Mouse (Mus musculus): ENCODE measurements at regions not wholly inside any gene's neighbourhood (a gene's known extent, or its start where the extent isn't known, plus 50 kb on each side); places are given as distances from the start of the nearest gene placed in this dataset.

DNA sequence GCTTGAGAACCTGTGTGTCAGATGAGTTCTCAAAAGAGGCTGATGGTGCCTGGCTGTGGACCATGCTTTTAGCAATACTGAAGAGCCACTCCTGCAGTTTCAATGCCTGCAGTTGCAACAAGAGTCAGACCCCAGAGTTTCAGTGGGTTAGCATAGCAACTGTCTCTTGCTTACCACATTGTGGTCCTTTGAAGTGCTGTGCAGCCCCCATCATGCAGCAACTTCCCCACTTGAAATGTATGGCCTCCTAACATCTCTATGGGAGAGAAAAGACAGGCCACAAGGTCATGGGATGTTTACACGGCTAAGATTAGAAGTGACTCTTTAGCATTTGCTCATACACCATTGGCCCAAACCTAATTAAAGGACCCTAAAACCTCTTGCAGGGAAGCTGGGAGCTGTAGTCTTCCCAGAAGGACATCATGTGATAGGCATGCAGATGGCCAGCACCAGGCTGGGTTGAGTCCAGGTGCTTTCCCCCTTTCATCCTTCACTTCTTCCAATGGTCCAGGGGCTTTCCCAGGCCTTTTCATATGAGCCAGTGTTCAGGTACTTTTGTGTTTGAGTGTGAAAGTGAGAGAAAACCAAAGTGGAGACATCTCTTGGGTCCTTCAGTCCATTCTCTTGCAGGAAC is 1351.2 kb upstream of the A1bg start:
- WGBS (ENCODE audit: insufficient replicate concordance) = 50% methylated on average over 1 of the region's 1 CpGs

DNA sequence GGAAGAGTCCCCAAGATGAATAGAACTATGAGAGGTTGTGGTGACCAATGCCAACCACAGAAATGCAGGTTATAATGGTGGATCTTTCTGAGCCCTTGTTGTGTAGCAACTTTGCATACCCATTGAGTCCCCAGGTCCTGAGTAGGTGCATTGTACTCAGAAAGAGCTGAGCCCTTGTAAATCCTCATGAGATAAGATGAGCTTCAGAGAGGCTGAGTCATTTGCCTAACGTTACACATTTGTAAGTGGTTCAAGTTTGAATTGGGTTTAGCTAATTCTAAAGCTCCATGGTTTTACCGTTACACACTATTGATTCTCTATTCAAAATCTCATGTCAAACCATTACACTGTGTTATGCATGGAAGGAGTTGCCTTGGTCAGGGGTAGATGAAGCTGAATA is 1349.9 kb upstream of the A1bg start:
- Histone ChIP-seq H3K9ac (replicated peaks) (no peak overlapping the region), H3K27me3 (ENCODE audit: insufficient read depth, low read length) (no peaks in the 10 kb centered on the region), H3K27ac (ENCODE audit: low read depth) (no peak overlapping the region), H3K36me3 (replicated peaks; ENCODE audit: insufficient read depth, low read length) (no peaks in the 10 kb centered on the region), H3K4me2 (ENCODE audit: low read depth, low read length) (no peak overlapping the region), H3K9me3 (ENCODE audit: low read length) (no peaks in the 10 kb centered on the region), H3K4me1 (ENCODE audit: insufficient read depth) (no peaks in the 10 kb centered on the region), H3K4me3 (ENCODE audit: low read depth, low read length) (no peak overlapping the region)
- no peak for TF ChIP-seq CTCF (IDR thresholded peaks at IDR 0.05; ENCODE audit: low read depth)
- no peak for TF ChIP-seq EP300 (IDR thresholded peaks at IDR 0.05; ENCODE audit: low read depth)
- 77% methylated on average over 2 of the region's 2 CpGs for WGBS (ENCODE audit: insufficient replicate concordance)
- ATAC-seq (no peak), DNase-seq (no peak)

More for the DNA sequence above, 1351.2 kb upstream of the A1bg start:
- H3K4me2 ChIP-seq (ENCODE audit: low read depth, low read length) = no peak overlapping the region
- H3K36me3 ChIP-seq (replicated peaks; ENCODE audit: insufficient read depth, low read length) = no peaks in the 10 kb centered on the region
- H3K27me3 ChIP-seq (ENCODE audit: insufficient read depth, low read length) = no peaks in the 10 kb centered on the region
- H3K9me3 ChIP-seq (ENCODE audit: low read length) = no peaks in the 10 kb centered on the region
- ATAC-seq (no peak), DNase-seq (no peak)
- H3K27ac ChIP-seq (ENCODE audit: low read depth) = no peak overlapping the region
- no peak overlapping the region for H3K9ac ChIP-seq (replicated peaks)
- TF ChIP-seq CTCF (IDR thresholded peaks at IDR 0.05; ENCODE audit: low read depth) (no peak), EP300 (IDR thresholded peaks at IDR 0.05; ENCODE audit: low read depth) (no peak)
- no peak overlapping the region for H3K4me3 ChIP-seq (ENCODE audit: low read depth, low read length)
- no peaks in the 10 kb centered on the region for H3K4me1 ChIP-seq (ENCODE audit: insufficient read depth)

DNA sequence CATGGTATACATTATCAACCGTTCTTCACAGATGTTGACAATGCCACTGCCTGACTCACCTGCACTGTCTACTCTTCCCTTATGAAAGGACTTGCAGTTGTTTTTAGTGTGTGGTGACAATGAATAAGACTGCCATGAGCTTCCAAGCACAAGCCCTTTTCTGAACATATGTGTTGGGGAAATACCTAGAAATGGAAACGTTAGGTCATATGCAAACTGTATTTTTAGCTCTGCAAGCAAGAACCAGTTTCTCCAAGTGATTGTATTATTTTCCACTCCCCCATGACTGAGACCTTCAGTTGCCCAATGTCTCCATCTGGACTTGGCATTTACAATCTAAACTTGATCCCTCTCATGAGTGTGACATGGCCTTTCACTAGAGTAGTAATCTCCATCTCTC is 1348.6 kb upstream of the A1bg start:
- no peaks in the 10 kb centered on the region for H3K9me3 ChIP-seq (ENCODE audit: low read length)
- H3K4me3 ChIP-seq (ENCODE audit: low read depth, low read length) = no peak overlapping the region
- WGBS (ENCODE audit: insufficient replicate concordance) = 73% methylated on average over 2 of the region's 2 CpGs
- ATAC-seq (no peak), DNase-seq (no peak)
- H3K9ac ChIP-seq (replicated peaks) = no peak overlapping the region
- no peaks in the 10 kb centered on the region for H3K4me1 ChIP-seq (ENCODE audit: insufficient read depth)
- TF ChIP-seq EP300 (IDR thresholded peaks at IDR 0.05; ENCODE audit: low read depth) = no peak
- TF ChIP-seq CTCF (IDR thresholded peaks at IDR 0.05; ENCODE audit: low read depth) = no peak
- no peaks in the 10 kb centered on the region for H3K36me3 ChIP-seq (replicated peaks; ENCODE audit: insufficient read depth, low read length)
- no peak overlapping the region for H3K27ac ChIP-seq (ENCODE audit: low read depth)
- no peak overlapping the region for H3K4me2 ChIP-seq (ENCODE audit: low read depth, low read length)
- no peaks in the 10 kb centered on the region for H3K27me3 ChIP-seq (ENCODE audit: insufficient read depth, low read length)

DNA sequence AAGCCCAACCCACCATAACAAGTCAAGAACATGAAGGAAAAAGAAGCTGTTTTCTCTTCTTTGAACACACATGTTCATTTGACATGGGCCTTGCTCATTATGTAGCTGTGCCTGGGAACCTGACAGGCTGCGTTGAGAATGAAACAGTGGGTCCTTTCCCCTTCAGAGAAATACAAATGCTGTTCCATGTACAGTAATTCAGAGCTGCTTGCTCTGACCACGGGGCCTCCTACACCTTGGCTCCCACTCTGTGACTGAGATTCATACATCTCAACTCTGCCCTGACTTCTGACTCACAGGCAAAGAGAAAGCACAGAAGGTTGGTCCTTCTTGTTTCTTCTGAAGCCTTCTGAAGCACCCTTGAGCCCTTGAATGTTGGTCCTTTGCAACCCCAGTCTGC is 1345.4 kb upstream of the A1bg start:
- 78% methylated on average over 2 of the region's 2 CpGs for WGBS (ENCODE audit: insufficient replicate concordance)
- Histone ChIP-seq H3K36me3 (replicated peaks; ENCODE audit: insufficient read depth, low read length) (no peaks in the 10 kb centered on the region), H3K4me2 (ENCODE audit: low read depth, low read length) (no peak overlapping the region), H3K27me3 (ENCODE audit: insufficient read depth, low read length) (no peaks in the 10 kb centered on the region), H3K4me3 (ENCODE audit: low read depth, low read length) (no peak overlapping the region), H3K27ac (ENCODE audit: low read depth) (no peak overlapping the region), H3K9me3 (ENCODE audit: low read length) (no peaks in the 10 kb centered on the region), H3K4me1 (ENCODE audit: insufficient read depth) (peaks cover 8% of the 10 kb centered on the region; the same call in 1 of the 2 replicates), H3K9ac (replicated peaks) (no peak overlapping the region)
- DNase-seq = no peak
- TF ChIP-seq CTCF (IDR thresholded peaks at IDR 0.05; ENCODE audit: low read depth) = no peak
- no peak for TF ChIP-seq EP300 (IDR thresholded peaks at IDR 0.05; ENCODE audit: low read depth)
- no peak for ATAC-seq

DNA sequence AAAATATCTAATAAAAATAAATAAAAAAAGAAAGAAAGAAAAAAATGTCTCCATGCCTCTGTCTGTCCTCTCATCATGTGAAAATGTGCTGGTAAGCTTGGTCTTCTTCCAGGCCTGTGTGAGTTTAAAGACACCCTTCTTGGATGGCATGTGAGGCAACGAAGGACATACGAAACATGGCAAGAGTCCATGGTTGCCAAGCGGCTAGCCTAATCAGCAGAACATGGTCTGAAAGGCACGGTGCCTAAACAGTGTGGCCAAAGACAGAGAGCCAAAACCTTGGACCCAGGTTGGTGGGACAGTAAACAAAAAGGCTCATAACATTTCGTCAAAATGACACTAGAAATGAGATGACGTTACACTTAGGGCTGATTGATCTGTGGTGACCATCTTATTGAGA is 1344.7 kb upstream of the A1bg start:
- Histone ChIP-seq H3K36me3 (replicated peaks; ENCODE audit: insufficient read depth, low read length) (no peaks in the 10 kb centered on the region), H3K4me3 (ENCODE audit: low read depth, low read length) (no peak overlapping the region), H3K27me3 (ENCODE audit: insufficient read depth, low read length) (no peaks in the 10 kb centered on the region), H3K4me1 (ENCODE audit: insufficient read depth) (peaks cover 8% of the 10 kb centered on the region; the same call in 1 of the 2 replicates), H3K9ac (replicated peaks) (no peak overlapping the region), H3K4me2 (ENCODE audit: low read depth, low read length) (no peak overlapping the region), H3K27ac (ENCODE audit: low read depth) (no peak overlapping the region), H3K9me3 (ENCODE audit: low read length) (no peaks in the 10 kb centered on the region)
- DNase-seq (no peak), ATAC-seq (no peak)
- TF ChIP-seq EP300 (IDR thresholded peaks at IDR 0.05; ENCODE audit: low read depth) (no peak), CTCF (IDR thresholded peaks at IDR 0.05; ENCODE audit: low read depth) (no peak)
- 87% methylated on average over 6 of the region's 6 CpGs for WGBS (ENCODE audit: insufficient replicate concordance)

DNA sequence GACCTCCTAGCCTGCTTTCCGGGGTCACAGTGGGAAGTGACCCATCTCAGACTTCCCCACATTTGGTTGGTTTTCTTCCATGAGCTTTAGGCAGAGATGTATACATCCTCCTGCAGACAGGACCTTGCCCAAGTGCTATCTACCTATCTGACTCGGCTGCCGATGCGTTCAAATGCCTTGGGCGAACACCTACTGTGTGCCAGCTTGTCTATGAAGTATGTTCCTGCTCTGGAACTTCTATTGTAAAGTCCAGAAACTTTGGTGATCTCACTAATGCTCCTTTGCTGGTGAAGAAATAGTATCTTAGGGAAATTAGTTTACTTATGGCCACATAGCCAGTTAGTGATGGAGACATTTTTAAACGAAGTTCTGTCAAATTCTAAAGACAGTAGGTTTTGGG is 1343.2 kb upstream of the A1bg start:
- Histone ChIP-seq H3K9ac (replicated peaks) (no peak overlapping the region), H3K27ac (ENCODE audit: low read depth) (no peak overlapping the region), H3K36me3 (replicated peaks; ENCODE audit: insufficient read depth, low read length) (no peaks in the 10 kb centered on the region), H3K9me3 (ENCODE audit: low read length) (no peaks in the 10 kb centered on the region), H3K27me3 (ENCODE audit: insufficient read depth, low read length) (no peaks in the 10 kb centered on the region), H3K4me1 (ENCODE audit: insufficient read depth) (peaks cover 8% of the 10 kb centered on the region; the same call in 1 of the 2 replicates), H3K4me2 (ENCODE audit: low read depth, low read length) (no peak overlapping the region), H3K4me3 (ENCODE audit: low read depth, low read length) (no peak overlapping the region)
- no peak for DNase-seq
- TF ChIP-seq EP300 (IDR thresholded peaks at IDR 0.05; ENCODE audit: low read depth) (no peak), CTCF (IDR thresholded peaks at IDR 0.05; ENCODE audit: low read depth) (no peak)
- ATAC-seq = no peak
- WGBS (ENCODE audit: insufficient replicate concordance) = 85% methylated on average over 6 of the region's 6 CpGs
